Comparison of ENCODE assay signal across 8 mouse cellular contexts in genomic region chr11:88118817-88119642, GRCm38 (mm10). TPM values are rescaled to one million over a fixed set of nuclear protein-coding genes. Genes with fewer than 3 reads are reported as not detected.
DNase-seq lines count a peak whose midpoint lies in the region; ATAC-seq lines count a peak whose summit lies in the region.
"Had no signal": no experiment of that assay in that cellular context is flagged by ENCODE, and none has a peak within 500 bp of the region (broad histone marks: within the 10 kb centered on the region; RNA-seq: fewer than 3 reads in every experiment).

No protein-coding gene starts in this region.

- no peaks in the 10 kb centered on the region for H3K27me3 ChIP-seq in embryonic facial prominence, embryonic 14.5 days (replicated peaks; ENCODE audit: control insufficient read depth, insufficient read depth, low read length)
- no peaks in the 10 kb centered on the region for H3K27me3 ChIP-seq in limb, embryonic 13.5 days

- 22% methylated on average over 8 of the region's 8 CpGs for WGBS in embryonic facial prominence, embryonic 14.5 days
- WGBS in limb, embryonic 13.5 days = 12% methylated on average over 8 of the region's 8 CpGs

- peak overlapping the region; percentile 20; the same call in 1 of the 2 replicates for H3K4me2 ChIP-seq in embryonic facial prominence, embryonic 14.5 days (ENCODE audit: low read depth, low read length)
- H3K4me2 ChIP-seq in limb, embryonic 13.5 days (replicated peaks) = peak overlapping the region; percentile 35
- H3K4me2 ChIP-seq: liver, embryonic 15.5 days had no signal

- peak; percentile 94 for DNase-seq in brain, adult 2 months (ENCODE audit: low read depth, low spot score)
- DNase-seq in embryonic facial prominence, embryonic 14.5 days (ENCODE audit: low spot score) = peak; percentile 88
- peak; percentile 95 to 97 for DNase-seq in heart, adult 9 months (ENCODE audit: low spot score in 2 of 2)
- peak; percentile 88 for DNase-seq in kidney, adult 9 months
- DNase-seq in neural tube, embryonic 10.5 days (ENCODE audit: extremely low spot score, low spot score) = peak; percentile 68
- peak; percentile 69 to 79 for DNase-seq in urinary bladder, postnatal 4 days (ENCODE audit: low spot score in 2 of 2)

- H3K36me3 ChIP-seq in embryonic facial prominence, embryonic 14.5 days (ENCODE audit: control insufficient read depth, insufficient read depth, low read length) = no peaks in the 10 kb centered on the region
- H3K36me3 ChIP-seq in limb, embryonic 13.5 days = peaks cover 7% of the 10 kb centered on the region; the same call in 1 of the 2 replicates
- H3K36me3 ChIP-seq: liver, embryonic 15.5 days had no signal

- peaks cover 43% of the 10 kb centered on the region for H3K4me1 ChIP-seq in embryonic facial prominence, embryonic 14.5 days (ENCODE audit: control insufficient read depth, insufficient read depth, low read length)
- peaks cover 67% of the 10 kb centered on the region for H3K4me1 ChIP-seq in limb, embryonic 13.5 days

- H3K9me3 ChIP-seq in embryonic facial prominence, embryonic 14.5 days (ENCODE audit: control insufficient read depth, low read length) = no peaks in the 10 kb centered on the region
- no peaks in the 10 kb centered on the region for H3K9me3 ChIP-seq in limb, embryonic 13.5 days
- H3K9me3 ChIP-seq: liver, embryonic 15.5 days had no signal

- ATAC-seq in embryonic facial prominence, embryonic 14.5 days (ENCODE audit: low read depth) = peak; percentile 86
- peak; percentile 68 for ATAC-seq in limb, embryonic 13.5 days (ENCODE audit: low FRiP score, low read depth)

- H3K4me3 ChIP-seq in embryonic facial prominence, embryonic 14.5 days (ENCODE audit: low read depth, low read length) = no peak overlapping the region
- H3K4me3 ChIP-seq in limb, embryonic 13.5 days = no peak overlapping the region
- H3K4me3 ChIP-seq: liver, embryonic 15.5 days had no signal

- peak overlapping the region; percentile 86 for H3K27ac ChIP-seq in embryonic facial prominence, embryonic 14.5 days (replicated peaks; ENCODE audit: low read depth, low read length)
- H3K27ac ChIP-seq in limb, embryonic 13.5 days = peak overlapping the region; percentile 89
- H3K27ac ChIP-seq: liver, embryonic 15.5 days had no signal

- H3K9ac ChIP-seq in embryonic facial prominence, embryonic 14.5 days (ENCODE audit: low read depth, low read length) = peak overlapping the region; percentile 32
- H3K9ac ChIP-seq in limb, embryonic 13.5 days = peak overlapping the region; percentile 51
- H3K9ac ChIP-seq: liver, embryonic 15.5 days had no signal

RNA-seq across cellular contexts. Expression of gene Cuedc1, which starts 21.2 kb away (rescaled TPM):
- 17.4 and 17.7 TPM in 2 replicates for polyA plus RNA-seq in embryonic facial prominence, embryonic 14.5 days (2014; fragmentation: Nextera tagmentation; extraction: Ambion mirVana)
- 37.2 and 37.7 TPM in 2 replicates for polyA plus RNA-seq in limb, embryonic 13.5 days (2015; fragmentation: Nextera tagmentation; extraction: Ambion mirVana)

RNA-seq across cellular contexts. Expression of gene Vezf1, which starts 51.0 kb away (rescaled TPM):
- 35.3 and 36.6 TPM in 2 replicates for polyA plus RNA-seq in embryonic facial prominence, embryonic 14.5 days (2014; fragmentation: Nextera tagmentation; extraction: Ambion mirVana)
- polyA plus RNA-seq in limb, embryonic 13.5 days (2015; fragmentation: Nextera tagmentation; extraction: Ambion mirVana) = 46.8 and 48.9 TPM in 2 replicates
